Mouse (Mus musculus) cortical plate, adult 2 months (tissue): Measurements from ENCODE around the gene Rps6ka1.

Source experiments
- CTCF ChIP-seq: fragments of 200-500 bp; IDR thresholded peaks from 2 replicates; pipeline ENCODE4 v1.5.1; 2011; ENCODE audit warnings: mild to moderate bottlenecking, control low read depth, low read length; ENCODE audit not compliant: insufficient read depth; ENCODE audit errors: extremely low read depth
- POLR2A ChIP-seq: fragments of 200-500 bp; IDR thresholded peaks from 2 replicates; pipeline ENCODE4 v1.6.1; 2011; ENCODE audit warnings: mild to moderate bottlenecking, low read length, control low read depth; ENCODE audit not compliant: insufficient read depth; ENCODE audit errors: extremely low read depth

- no peak for TF ChIP-seq CTCF
- no peak for TF ChIP-seq POLR2A
Observed at GRCm38 (mm10) chr4:133872222-133872811, 15.3 kb downstream of the Rps6ka1 start.
